Mouse (Mus musculus): ENCODE results near the gene Gm8909. TPM values are rescaled to one million over a fixed set of nuclear protein-coding genes. Genes with fewer than 3 reads are reported as not detected.

Gm8909 gene
- polyA plus RNA-seq (2012; rRNA removed), result 0.21 TPM in 1 of 2 replicates, not detected in the other

- TF ChIP-seq POLR2A (IDR thresholded peaks at IDR 0.05; ENCODE audit: control insufficient read depth, low read depth, low read length), result no peak
- TF ChIP-seq CTCF (IDR thresholded peaks at IDR 0.05; ENCODE audit: control insufficient read depth, insufficient read depth, insufficient replicate concordance, low read depth, low read length), result no peak
- Histone ChIP-seq H3K27me3 (ENCODE audit: control insufficient read depth, insufficient read depth, low read length) (no peaks in the 10 kb centered on the region; the same call in 1 of the 2 replicates), H3K27ac (ENCODE audit: control insufficient read depth, insufficient read depth, low read depth, low read length) (no peak within 1 kb of the TSS), H3K4me3 (ENCODE audit: control insufficient read depth, low read depth, low read length) (peak within 1 kb of the TSS; percentile 49), H3K4me1 (ENCODE audit: control insufficient read depth, insufficient read depth, low read length) (peaks cover 3% of the 10 kb centered on the region; the same call in 1 of the 2 replicates), H3K36me3 (ENCODE audit: control insufficient read depth, insufficient read depth, low read length) (no peaks in the 10 kb centered on the region)
These were observed at the start of gene Gm8909 for GRCm38 (mm10) chr17:36168039-36168652. Gm8909 (minus strand) TSS chr17:36168537.

DNA sequence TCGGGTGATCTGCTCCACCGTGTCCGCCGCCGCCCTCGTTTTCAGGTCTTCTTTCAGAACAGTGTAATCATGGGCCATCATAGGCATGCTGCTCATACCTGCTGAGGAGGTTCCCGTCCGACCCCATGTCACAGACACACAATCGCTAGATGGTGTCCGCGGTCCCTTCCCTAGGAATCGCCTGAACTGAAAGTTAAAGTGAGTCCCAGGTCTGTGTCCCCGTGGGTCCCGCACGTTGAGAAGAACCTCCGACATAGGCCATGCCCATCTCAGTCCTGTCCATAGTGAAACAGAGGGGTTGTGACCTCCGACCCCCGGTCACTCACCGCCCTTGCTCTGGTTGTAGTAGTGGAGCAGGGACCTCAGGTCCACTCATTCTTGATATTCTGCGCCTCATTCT lies 47.2 kb upstream of the Gm8909 start:
- TF ChIP-seq POLR2A (IDR thresholded peaks at IDR 0.05; ENCODE audit: control insufficient read depth, low read depth, low read length) (no peak), CTCF (IDR thresholded peaks at IDR 0.05; ENCODE audit: control insufficient read depth, insufficient read depth, insufficient replicate concordance, low read depth, low read length) (no peak)
- Histone ChIP-seq H3K27me3 (ENCODE audit: control insufficient read depth, insufficient read depth, low read length) (no peaks in the 10 kb centered on the region), H3K4me1 (ENCODE audit: control insufficient read depth, insufficient read depth, low read length) (peaks cover 5% of the 10 kb centered on the region; the same call in 1 of the 2 replicates), H3K4me3 (ENCODE audit: control insufficient read depth, low read depth, low read length) (no peak overlapping the region), H3K27ac (ENCODE audit: control insufficient read depth, insufficient read depth, low read depth, low read length) (no peak overlapping the region), H3K36me3 (ENCODE audit: control insufficient read depth, insufficient read depth, low read length) (no peaks in the 10 kb centered on the region)

- H3K4me3 ChIP-seq (ENCODE audit: control insufficient read depth, low read depth, low read length), result no peak overlapping the region
- TF ChIP-seq POLR2A (IDR thresholded peaks at IDR 0.05; ENCODE audit: control insufficient read depth, low read depth, low read length), result no peak
- TF ChIP-seq CTCF (IDR thresholded peaks at IDR 0.05; ENCODE audit: control insufficient read depth, insufficient read depth, insufficient replicate concordance, low read depth, low read length), result no peak
- no peaks in the 10 kb centered on the region for H3K36me3 ChIP-seq (ENCODE audit: control insufficient read depth, insufficient read depth, low read length)
- no peaks in the 10 kb centered on the region for H3K27me3 ChIP-seq (ENCODE audit: control insufficient read depth, insufficient read depth, low read length)
- H3K27ac ChIP-seq (ENCODE audit: control insufficient read depth, insufficient read depth, low read depth, low read length), result no peak overlapping the region
- peaks cover 5% of the 10 kb centered on the region for H3K4me1 ChIP-seq (ENCODE audit: control insufficient read depth, insufficient read depth, low read length)
These were observed 38.5 kb upstream of the Gm8909 start for GRCm38 (mm10) chr17:36206846-36207245.

DNA sequence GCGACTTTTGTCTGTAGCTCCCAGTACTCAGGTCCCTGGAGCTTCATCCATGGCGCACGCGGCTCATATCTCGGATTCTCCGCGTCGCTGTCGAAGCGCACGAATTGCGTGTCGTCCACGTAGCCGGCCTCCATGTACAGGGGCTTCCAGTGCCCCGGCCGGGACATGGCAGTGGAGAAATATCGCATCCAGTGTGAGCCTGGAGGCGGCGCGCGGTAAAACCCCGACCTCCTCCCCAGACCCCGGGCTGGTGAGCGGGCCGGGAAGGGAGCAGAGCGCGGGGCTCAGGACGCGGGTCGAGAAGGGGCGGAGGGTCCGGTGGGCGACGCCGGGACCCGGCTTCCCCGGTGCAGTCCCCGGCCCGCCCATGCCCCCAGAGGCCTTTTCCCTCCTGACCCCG lies 37.5 kb upstream of the Gm8909 start:
- Histone ChIP-seq H3K27me3 (ENCODE audit: control insufficient read depth, insufficient read depth, low read length) (no peaks in the 10 kb centered on the region), H3K27ac (ENCODE audit: control insufficient read depth, insufficient read depth, low read depth, low read length) (no peak overlapping the region), H3K4me3 (ENCODE audit: control insufficient read depth, low read depth, low read length) (peak overlapping the region; percentile 1), H3K4me1 (ENCODE audit: control insufficient read depth, insufficient read depth, low read length) (peaks cover 5% of the 10 kb centered on the region), H3K36me3 (ENCODE audit: control insufficient read depth, insufficient read depth, low read length) (no peaks in the 10 kb centered on the region)
- TF ChIP-seq CTCF (IDR thresholded peaks at IDR 0.05; ENCODE audit: control insufficient read depth, insufficient read depth, insufficient replicate concordance, low read depth, low read length) (no peak), POLR2A (IDR thresholded peaks at IDR 0.05; ENCODE audit: control insufficient read depth, low read depth, low read length) (no peak)

DNA sequence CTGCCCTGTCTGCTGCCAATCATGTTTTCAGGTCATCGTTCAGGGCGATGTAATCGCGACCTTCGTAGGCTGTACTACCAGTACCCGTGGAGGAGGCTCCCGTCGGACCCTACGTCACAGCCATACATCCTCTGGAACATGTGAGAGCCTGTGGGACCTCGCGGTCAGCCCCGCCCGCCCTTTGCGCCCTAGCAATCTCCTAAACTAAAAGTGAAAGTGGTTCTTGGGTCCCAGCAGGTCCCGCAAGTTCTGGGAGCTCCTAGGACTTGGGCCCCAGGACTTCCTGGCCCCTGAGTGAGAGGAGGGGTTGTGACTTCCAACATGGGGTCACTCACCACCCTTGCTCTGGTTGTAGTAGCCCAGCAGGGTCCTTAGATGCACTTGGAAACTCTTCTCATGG lies 37.1 kb upstream of the Gm8909 start:
- peak overlapping the region; percentile 1 for H3K4me3 ChIP-seq (ENCODE audit: control insufficient read depth, low read depth, low read length)
- no peaks in the 10 kb centered on the region for H3K36me3 ChIP-seq (ENCODE audit: control insufficient read depth, insufficient read depth, low read length)
- peaks cover 5% of the 10 kb centered on the region for H3K4me1 ChIP-seq (ENCODE audit: control insufficient read depth, insufficient read depth, low read length)
- no peaks in the 10 kb centered on the region for H3K27me3 ChIP-seq (ENCODE audit: control insufficient read depth, insufficient read depth, low read length)
- no peak overlapping the region for H3K27ac ChIP-seq (ENCODE audit: control insufficient read depth, insufficient read depth, low read depth, low read length)
- no peak for TF ChIP-seq POLR2A (IDR thresholded peaks at IDR 0.05; ENCODE audit: control insufficient read depth, low read depth, low read length)

DNA sequence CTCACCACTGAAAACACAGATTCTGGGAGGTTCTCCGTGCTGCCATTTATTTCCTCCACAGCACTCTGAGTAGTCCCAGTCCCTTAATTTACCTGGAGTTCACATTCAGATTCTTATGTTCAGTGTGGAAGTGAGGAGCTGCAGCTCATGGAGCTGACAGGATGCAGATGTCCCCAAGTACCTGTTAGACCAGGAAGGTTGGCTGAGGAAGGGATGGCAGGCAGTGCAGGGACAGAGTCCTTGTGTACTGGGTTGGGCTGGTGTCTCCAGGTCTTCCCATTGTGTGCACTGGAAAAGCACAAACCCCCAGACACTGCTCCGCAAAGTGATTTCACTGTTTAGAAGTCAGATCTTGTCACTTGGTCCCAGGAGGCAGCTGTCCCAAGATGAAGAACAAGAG lies 33.5 kb upstream of the Gm8909 start:
- no peak overlapping the region for H3K4me3 ChIP-seq (ENCODE audit: control insufficient read depth, low read depth, low read length)
- no peaks in the 10 kb centered on the region for H3K36me3 ChIP-seq (ENCODE audit: control insufficient read depth, insufficient read depth, low read length)
- H3K4me1 ChIP-seq (ENCODE audit: control insufficient read depth, insufficient read depth, low read length), result peaks cover 5% of the 10 kb centered on the region
- H3K27me3 ChIP-seq (ENCODE audit: control insufficient read depth, insufficient read depth, low read length), result no peaks in the 10 kb centered on the region
- no peak overlapping the region for H3K27ac ChIP-seq (ENCODE audit: control insufficient read depth, insufficient read depth, low read depth, low read length)
- no peak for TF ChIP-seq POLR2A (IDR thresholded peaks at IDR 0.05; ENCODE audit: control insufficient read depth, low read depth, low read length)

GRCm38 (mm10) chr17:36198317-36198716 lies 30.0 kb upstream of the Gm8909 start:
- no peaks in the 10 kb centered on the region for H3K27me3 ChIP-seq (ENCODE audit: control insufficient read depth, insufficient read depth, low read length)
- H3K4me1 ChIP-seq (ENCODE audit: control insufficient read depth, insufficient read depth, low read length), result no peaks in the 10 kb centered on the region
- TF ChIP-seq POLR2A (IDR thresholded peaks at IDR 0.05; ENCODE audit: control insufficient read depth, low read depth, low read length), result no peak
- peak; percentile 15; the same call in 1 of the 2 replicates for TF ChIP-seq CTCF (IDR thresholded peaks at IDR 0.05; ENCODE audit: control insufficient read depth, insufficient read depth, insufficient replicate concordance, low read depth, low read length)
- H3K4me3 ChIP-seq (ENCODE audit: control insufficient read depth, low read depth, low read length), result no peak overlapping the region
- H3K27ac ChIP-seq (ENCODE audit: control insufficient read depth, insufficient read depth, low read depth, low read length), result no peak overlapping the region
- no peaks in the 10 kb centered on the region for H3K36me3 ChIP-seq (ENCODE audit: control insufficient read depth, insufficient read depth, low read length)

- TF ChIP-seq CTCF (IDR thresholded peaks at IDR 0.05; ENCODE audit: control insufficient read depth, insufficient read depth, insufficient replicate concordance, low read depth, low read length) (no peak), POLR2A (IDR thresholded peaks at IDR 0.05; ENCODE audit: control insufficient read depth, low read depth, low read length) (no peak)
- H3K27me3 ChIP-seq (ENCODE audit: control insufficient read depth, insufficient read depth, low read length), result no peaks in the 10 kb centered on the region
- H3K36me3 ChIP-seq (ENCODE audit: control insufficient read depth, insufficient read depth, low read length), result no peaks in the 10 kb centered on the region
- H3K4me1 ChIP-seq (ENCODE audit: control insufficient read depth, insufficient read depth, low read length), result no peaks in the 10 kb centered on the region
- H3K27ac ChIP-seq (ENCODE audit: control insufficient read depth, insufficient read depth, low read depth, low read length), result no peak overlapping the region
- no peak overlapping the region for H3K4me3 ChIP-seq (ENCODE audit: control insufficient read depth, low read depth, low read length)
These were observed 26.1 kb upstream of the Gm8909 start for GRCm38 (mm10) chr17:36194471-36194870.
